Mouse (Mus musculus) MEL (cell line): ENCODE measurements at regions not wholly inside any gene's neighbourhood (a gene's known extent, or its start where the extent isn't known, plus 50 kb on each side); places are given as distances from the start of the nearest gene placed in this dataset.

ENCODE experiments used
- CTCF ChIP-seq, 3 experiments: IDR thresholded peaks in 2 of 3; conservative IDR thresholded peaks in 1 of 3; 2 replicates each; pipeline ENCODE4 v1.5.1; 2011 to 2012; ENCODE audit warnings: low read length in 3 of 3, low read depth in 2 of 3, mild to moderate bottlenecking in 2 of 3, improper control_type of control experiment in 1 of 3, inconsistent platforms in 1 of 3, mixed read lengths in 1 of 3, moderate library complexity in 1 of 3; ENCODE audit not compliant: control insufficient read depth in 1 of 3, insufficient read depth in 1 of 3, poor library complexity in 1 of 3, severe bottlenecking in 1 of 3
- GATA1 ChIP-seq: IDR thresholded peaks from 2 replicates; pipeline ENCODE4 v1.6.1; 2011; ENCODE audit warnings: low read depth, low read length, improper control_type of control experiment
- MXI1 ChIP-seq: IDR thresholded peaks from 2 replicates; pipeline ENCODE4 v1.6.1; 2011; ENCODE audit warnings: mild to moderate bottlenecking, low read depth, low read length, improper control_type of control experiment
- POLR2A ChIP-seq, 2 experiments: IDR thresholded peaks; 2 replicates each; pipeline ENCODE4 v1.6.1; 2011 to 2012; ENCODE audit warnings: low read length in 2 of 2, mild to moderate bottlenecking in 2 of 2, control low read depth in 1 of 2, improper control_type of control experiment in 1 of 2, low read depth in 1 of 2, moderate library complexity in 1 of 2; ENCODE audit not compliant: control insufficient read depth in 1 of 2, insufficient read depth in 1 of 2, poor library complexity in 1 of 2
- POLR2AphosphoS2 ChIP-seq: IDR thresholded peaks from 2 replicates; pipeline ENCODE4 v1.6.1; 2011; ENCODE audit warnings: low read length, improper control_type of control experiment
- RAD21 ChIP-seq: IDR thresholded peaks from 2 replicates; pipeline ENCODE4 v1.6.1; 2011; ENCODE audit warnings: mild to moderate bottlenecking, low read depth, low read length, improper control_type of control experiment
- RCOR1 ChIP-seq: IDR thresholded peaks from 2 replicates; pipeline ENCODE4 v1.6.1; 2012; ENCODE audit warnings: low read depth, mild to moderate bottlenecking, inconsistent platforms, low read length, improper control_type of control experiment
- SIN3A ChIP-seq: IDR thresholded peaks from 2 replicates; pipeline ENCODE4 v1.6.1; 2012; ENCODE audit warnings: low read length, improper control_type of control experiment, inconsistent platforms
- ZMIZ1 ChIP-seq: IDR thresholded peaks from 2 replicates; pipeline ENCODE4 v1.6.1; 2012; ENCODE audit warnings: low read depth, mild to moderate bottlenecking, inconsistent platforms, low read length, improper control_type of control experiment, moderate library complexity
- ZNF384 ChIP-seq: IDR thresholded peaks from 2 replicates; pipeline ENCODE4 v1.6.1; 2012; ENCODE audit warnings: low read depth, mild to moderate bottlenecking, inconsistent platforms, low read length, improper control_type of control experiment

DNA sequence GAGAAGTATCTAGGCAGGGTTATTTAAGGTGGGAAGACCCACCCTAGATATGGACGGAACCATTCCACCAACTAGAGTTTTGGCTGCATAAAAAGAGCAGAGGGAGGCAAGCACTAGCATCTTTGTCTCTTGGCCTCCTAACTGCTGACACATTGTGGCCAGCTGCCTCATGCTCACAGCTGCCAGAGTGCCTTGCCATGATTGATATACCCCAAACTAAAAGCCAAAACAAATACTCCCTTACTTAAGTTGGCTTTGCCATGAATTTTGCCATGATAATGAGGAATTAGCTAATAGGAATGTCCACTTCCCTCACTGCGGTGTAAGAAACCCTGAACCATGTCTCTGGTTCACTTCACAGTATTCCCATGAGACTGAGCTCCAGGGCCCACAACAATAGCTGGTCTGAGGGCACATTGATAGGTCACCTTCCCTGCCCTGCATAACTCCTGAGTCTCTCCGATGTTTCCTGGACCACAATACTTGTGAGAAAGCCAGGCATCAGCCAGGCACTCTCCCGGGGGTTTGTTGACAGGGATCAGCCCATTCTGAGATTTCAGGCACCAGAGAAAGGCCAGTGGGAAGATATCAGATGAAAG lies 344.5 kb downstream of the 1500009L16Rik start:
- TF ChIP-seq CTCF (IDR thresholded peaks at IDR 0.05 in 2 of 3, conservative IDR thresholded peaks at IDR 0.05 in 1 of 3; ENCODE audit: control insufficient read depth in 1 of 3, insufficient read depth in 1 of 3, low read depth in 2 of 3, low read length in 3 of 3, poor library complexity in 1 of 3, severe bottlenecking in 1 of 3), result no peak
- TF ChIP-seq SIN3A, result no peak
- TF ChIP-seq MXI1, result no peak
- TF ChIP-seq ZMIZ1, result no peak
- no peak for TF ChIP-seq RAD21
- no peak for TF ChIP-seq POLR2AphosphoS2
- no peak for TF ChIP-seq GATA1
- TF ChIP-seq POLR2A (IDR thresholded peaks at IDR 0.05; ENCODE audit: control insufficient read depth in 1 of 2, insufficient read depth in 1 of 2, low read depth in 1 of 2, low read length in 2 of 2, poor library complexity in 1 of 2), result no peak
- TF ChIP-seq RCOR1, result no peak
- TF ChIP-seq ZNF384, result no peak
